Mouse (Mus musculus) frontal cortex, postnatal 14 days (tissue): ENCODE data around the gene Phactr3.
"Not testable (repeated sequence)": the region's sequence is repeated elsewhere in the genome, so short reads cannot be mapped to it uniquely, and the experiment has no call there.

Source experiments
- DNase-seq, 2 experiments: peaks; one replicate each; pipeline ENCODE4 v3.0.0; 2022; ENCODE audit warnings: low spot score in 2 of 2

The Phactr3 gene

GRCm38 (mm10) chr2:178326750-178327465 is 208.1 kb downstream of the Phactr3 start:
- DNase-seq = peak; percentile 4 to 9

GRCm38 (mm10) chr2:178327466-178328040 is 208.8 kb downstream of the Phactr3 start:
- DNase-seq = peak; percentile 79

GRCm38 (mm10) chr2:178329551-178329950 is 210.8 kb downstream of the Phactr3 start:
- DNase-seq = peak in 1 of 2 experiments; percentile 11

GRCm38 (mm10) chr2:178329986-178330385 is 211.2 kb downstream of the Phactr3 start:
- no peak for DNase-seq

GRCm38 (mm10) chr2:178337878-178338277 is 219.1 kb downstream of the Phactr3 start:
- no peak for DNase-seq

GRCm38 (mm10) chr2:178339044-178339443 is 220.3 kb downstream of the Phactr3 start:
- DNase-seq = no peak

- DNase-seq = not testable (repeated sequence)
Measured at GRCm38 (mm10) chr2:178342105-178342504, 223.3 kb downstream of the Phactr3 start.

- DNase-seq = no peak
Measured at GRCm38 (mm10) chr2:178342597-178342996, 223.8 kb downstream of the Phactr3 start.
